Mouse (Mus musculus): ENCODE measurements at regions not wholly inside any gene's neighbourhood (a gene's known extent, or its start where the extent isn't known, plus 50 kb on each side); places are given as distances from the start of the nearest gene placed in this dataset.

GRCm38 (mm10) chr11:65363846-65364245 lies 94.1 kb upstream of the Myocd start:
- DNase-seq, result no peak

- no peak for DNase-seq
Observed at GRCm38 (mm10) chr11:65360729-65361128, 90.9 kb upstream of the Myocd start.

- no peak for DNase-seq
Observed at GRCm38 (mm10) chr11:65358908-65359307, 89.1 kb upstream of the Myocd start.

GRCm38 (mm10) chr11:65352516-65352915 lies 82.7 kb upstream of the Myocd start:
- DNase-seq, result no peak

- DNase-seq, result no peak
Observed at GRCm38 (mm10) chr11:65349013-65349412, 79.2 kb upstream of the Myocd start.

- no peak for DNase-seq
Observed at GRCm38 (mm10) chr11:65341683-65342440, 72.1 kb upstream of the Myocd start.

GRCm38 (mm10) chr11:65334286-65334685 lies 64.5 kb upstream of the Myocd start:
- no peak for DNase-seq

- no peak for DNase-seq
Observed at GRCm38 (mm10) chr11:65333101-65333500, 63.3 kb upstream of the Myocd start.

- DNase-seq, result no peak
Observed at GRCm38 (mm10) chr11:65322877-65323440, 53.2 kb upstream of the Myocd start.
